In genomic region chr4:95788867-95789266, GRCm38 (mm10) we compare ENCODE assay signal across 24 mouse cellular contexts.
DNase-seq lines count a peak whose midpoint lies in the region; ATAC-seq and TF ChIP-seq lines count a peak whose summit lies in the region.
"Had no signal": no experiment of that assay in that cellular context is flagged by ENCODE, and none has a peak within 500 bp of the region (broad histone marks: within the 10 kb centered on the region; RNA-seq: fewer than 3 reads in every experiment).

No protein-coding gene starts in this region.

- no peaks in the 10 kb centered on the region for H3K9me3 ChIP-seq in embryonic facial prominence, embryonic 11.5 days (replicated peaks; ENCODE audit: control insufficient read depth, low read length)
- H3K9me3 ChIP-seq in stomach, embryonic 15.5 days = no peaks in the 10 kb centered on the region
- H3K9me3 ChIP-seq: embryonic facial prominence, embryonic 12.5 days; heart, embryonic 12.5 days; liver, embryonic 12.5 days had no signal

- H3K4me3 ChIP-seq in gastrocnemius, adult 2 months = no peak overlapping the region
- no peak overlapping the region for H3K4me3 ChIP-seq in embryonic facial prominence, embryonic 11.5 days (ENCODE audit: low read depth, low read length)
- no peak overlapping the region for H3K4me3 ChIP-seq in stomach, embryonic 15.5 days (replicated peaks)
- H3K4me3 ChIP-seq: embryonic facial prominence, embryonic 12.5 days; heart, embryonic 12.5 days; liver, embryonic 12.5 days had no signal

- DNase-seq in gastrocnemius, adult 2 months = no peak
- DNase-seq in gastrocnemius, postnatal 36 days = no peak
- peak; percentile 25 to 38 for DNase-seq in kidney, postnatal 4 days
- no peak for DNase-seq in kidney, adult 9 months
- peak; percentile 54 for DNase-seq in embryonic facial prominence, embryonic 11.5 days (ENCODE audit: low spot score)
- DNase-seq in testis, postnatal 10 days (ENCODE audit: low spot score) = no peak
- DNase-seq: adrenal gland, postnatal 25 days; cerebellum, adult 11 months; cerebellum, postnatal 14 days; heart, adult 11 months; heart, postnatal 14 days; kidney, adult 18-20 months; layer of hippocampus, adult 9-11 months; lung, adult 2 months; lung, postnatal 4 days; retina, postnatal 1 day; thymus, postnatal 4 days had no signal

- H3K27me3 ChIP-seq in embryonic facial prominence, embryonic 11.5 days (ENCODE audit: control insufficient read depth, insufficient read depth, low read length) = no peaks in the 10 kb centered on the region
- H3K27me3 ChIP-seq in stomach, embryonic 15.5 days (replicated peaks) = no peaks in the 10 kb centered on the region
- H3K27me3 ChIP-seq: CH12.LX; embryonic facial prominence, embryonic 12.5 days; heart, embryonic 12.5 days; liver, embryonic 12.5 days had no signal

- TF ChIP-seq CTCF in gastrocnemius, adult 2 months (IDR thresholded peaks at IDR 0.05) = no peak

- no peaks in the 10 kb centered on the region for H3K36me3 ChIP-seq in embryonic facial prominence, embryonic 11.5 days (replicated peaks; ENCODE audit: control insufficient read depth, insufficient read depth, low read depth, low read length)
- no peaks in the 10 kb centered on the region for H3K36me3 ChIP-seq in stomach, embryonic 15.5 days
- H3K36me3 ChIP-seq: embryonic facial prominence, embryonic 12.5 days; heart, embryonic 12.5 days; liver, embryonic 12.5 days had no signal

- 55% methylated on average over 2 of the region's 2 CpGs for WGBS in embryonic facial prominence, embryonic 11.5 days
- WGBS in stomach, embryonic 15.5 days = 30% methylated on average over 2 of the region's 2 CpGs

- H3K9ac ChIP-seq in embryonic facial prominence, embryonic 11.5 days (replicated peaks; ENCODE audit: low read length) = no peak overlapping the region
- no peak overlapping the region for H3K9ac ChIP-seq in stomach, embryonic 15.5 days
- H3K9ac ChIP-seq: embryonic facial prominence, embryonic 12.5 days; heart, embryonic 12.5 days; hindbrain, embryonic 14.5 days; liver, embryonic 12.5 days had no signal

- H3K27ac ChIP-seq in gastrocnemius, adult 2 months = peak overlapping the region; percentile 63; the same call in 1 of the 2 replicates
- no peak overlapping the region for H3K27ac ChIP-seq in embryonic facial prominence, embryonic 11.5 days (replicated peaks; ENCODE audit: low read depth, low read length)
- peak overlapping the region; percentile 68 for H3K27ac ChIP-seq in stomach, embryonic 15.5 days
- H3K27ac ChIP-seq: hindbrain, embryonic 14.5 days; liver, embryonic 12.5 days had no signal

- no peak for ATAC-seq in embryonic facial prominence, embryonic 11.5 days (replicated peaks; ENCODE audit: insufficient number of reproducible peaks, low FRiP score, low TSS enrichment, low read depth)
- peak; percentile 57 for ATAC-seq in stomach, embryonic 15.5 days (ENCODE audit: insufficient read depth, low FRiP score, low read depth)
- ATAC-seq: liver, embryonic 12.5 days; midbrain, embryonic 16.5 days had no signal

- no peaks in the 10 kb centered on the region for H3K4me1 ChIP-seq in embryonic facial prominence, embryonic 11.5 days (ENCODE audit: control insufficient read depth, insufficient read depth, low read length)
- peaks cover 6% of the 10 kb centered on the region; the same call in 1 of the 2 replicates for H3K4me1 ChIP-seq in stomach, embryonic 15.5 days

- no peak overlapping the region for H3K4me2 ChIP-seq in embryonic facial prominence, embryonic 11.5 days (ENCODE audit: low read depth, low read length)
- no peak overlapping the region for H3K4me2 ChIP-seq in stomach, embryonic 15.5 days
- H3K4me2 ChIP-seq: embryonic facial prominence, embryonic 12.5 days; heart, embryonic 12.5 days; hindbrain, embryonic 14.5 days; liver, embryonic 12.5 days had no signal

- intact Hi-C loops in gastrocnemius, adult 2 months (cut with DNase I) = no loop called here
- intact Hi-C loops in gastrocnemius, postnatal 36 days (cut with DNase I) = no loop called here

Comparison
In these comparisons a context has a peak if more than half of its experiments do, and no peak if none do; other contexts are left out.
1. DNase-seq: peak in kidney, postnatal 4 days (2 of 2) and embryonic facial prominence, embryonic 11.5 days (single experiment); none in gastrocnemius, adult 2 months (single experiment), gastrocnemius, postnatal 36 days (0 of 2), kidney, adult 9 months (single experiment) and testis, postnatal 10 days (single experiment).